Mouse (Mus musculus): Measurements from ENCODE around the gene Parp2. TPM values are rescaled to one million over a fixed set of nuclear protein-coding genes. Genes with fewer than 3 reads are reported as not detected.

Parp2 gene
- 77.0 TPM for polyA plus RNA-seq (2017; shearing (Covaris generic))

GRCm38 (mm10) chr14:50807487-50808072 lies at the start of gene Parp2, which contains the start of gene Ccnb1ip1:
Parp2 (plus strand) TSS chr14:50807841.
Ccnb1ip1 (minus strand) TSS chr14:50807732.

DNA sequence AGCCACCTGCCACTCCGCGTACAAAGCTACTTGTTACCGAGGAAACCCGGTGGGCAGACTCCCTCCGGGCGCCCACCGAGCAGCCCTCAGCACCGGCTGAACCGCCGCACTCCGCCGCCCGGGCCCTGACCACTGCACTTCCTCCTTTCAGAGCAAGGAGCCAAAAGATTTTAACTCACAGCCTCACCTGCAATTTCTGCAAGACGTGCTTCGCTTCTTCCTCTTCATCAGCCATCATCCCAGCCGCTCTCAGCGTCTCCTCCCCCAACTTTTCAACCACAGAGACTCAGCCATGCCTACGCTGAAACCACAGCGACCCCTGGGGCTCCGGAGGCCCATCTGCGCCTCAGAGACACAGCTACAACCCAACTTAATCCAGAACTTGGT lies 22.4 kb upstream of the Parp2 start, which contains the start of gene Ttc5:
Gene Ttc5 (minus strand): TSS at position 269 of the 387 bp plus-strand sequence.

DNA sequence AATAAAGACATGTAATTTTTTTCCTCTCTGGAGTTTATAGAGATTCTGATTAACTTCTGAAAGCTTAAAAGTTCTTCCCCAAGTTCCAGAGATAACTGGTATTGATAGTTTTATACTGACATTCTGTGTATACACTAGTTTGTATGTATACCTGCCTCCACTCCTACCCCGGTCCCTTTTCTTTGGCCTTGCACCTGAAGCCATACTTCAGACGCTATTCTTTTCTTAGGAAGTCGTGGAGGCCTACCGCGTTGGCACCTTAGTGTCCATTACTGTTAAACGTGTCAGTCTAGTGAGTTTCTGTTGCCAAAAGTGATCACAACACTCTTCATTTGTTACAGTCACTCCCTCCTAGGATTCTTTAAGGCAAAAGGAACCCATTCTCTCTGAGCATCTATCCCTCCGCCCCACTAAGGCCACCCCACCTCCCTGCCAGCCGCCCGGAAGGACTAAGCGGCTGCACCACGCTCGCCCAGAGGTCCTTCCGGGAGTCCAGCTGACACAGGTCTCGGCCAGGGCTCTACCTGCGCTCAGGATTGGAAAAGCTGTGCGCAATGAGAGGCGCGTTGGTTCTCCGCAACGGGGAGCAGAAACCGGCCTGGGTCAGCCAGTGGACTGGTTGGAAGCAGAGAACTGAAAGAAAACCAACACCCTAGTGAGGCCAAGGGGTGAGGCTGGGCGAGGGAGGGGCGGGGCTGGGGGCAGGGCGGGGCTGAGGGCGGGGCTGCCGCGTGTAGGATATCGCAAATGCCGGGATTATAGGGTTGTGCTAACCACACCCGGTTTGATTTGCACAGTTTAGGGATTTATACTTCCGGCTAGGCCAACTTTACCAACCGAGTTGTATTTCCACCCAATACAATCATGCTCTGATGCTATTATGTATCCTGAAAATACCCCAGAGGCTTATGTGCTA lies 62.5 kb downstream of the Parp2 start, which contains the start of gene Tep1:
Gene Tep1 (minus strand): TSS at position 672 of the 916 bp plus-strand sequence.

Other genes starting within 250 kb of the Parp2 start
- not detected for gene Olfr744, start 193.0 kb upstream of the Parp2 start, polyA plus RNA-seq (2017; shearing (Covaris generic))
- gene Olfr745, start 168.5 kb upstream of the Parp2 start, polyA plus RNA-seq (2017; shearing (Covaris generic)), result not detected
- gene Olfr746, start 160.8 kb upstream of the Parp2 start, polyA plus RNA-seq (2017; shearing (Covaris generic)), result not detected
- not detected for gene Olfr747, start 114.6 kb upstream of the Parp2 start, polyA plus RNA-seq (2017; shearing (Covaris generic))
- not detected for gene Olfr748, start 100.5 kb upstream of the Parp2 start, polyA plus RNA-seq (2017; shearing (Covaris generic))
- not detected for gene Olfr749, start 62.7 kb upstream of the Parp2 start, polyA plus RNA-seq (2017; shearing (Covaris generic))
- 141 TPM for gene Ttc5, start 22.3 kb upstream of the Parp2 start, polyA plus RNA-seq (2017; shearing (Covaris generic))
- not detected for gene Ccnb1ip1, start 109 bp upstream of the Parp2 start, polyA plus RNA-seq (2017; shearing (Covaris generic))
- 26.3 TPM for gene Tep1, start 62.7 kb downstream of the Parp2 start, polyA plus RNA-seq (2017; shearing (Covaris generic))
- not detected for gene Klhl33, start 89.7 kb downstream of the Parp2 start, polyA plus RNA-seq (2017; shearing (Covaris generic))
- 123 TPM for gene Osgep, start 117.1 kb downstream of the Parp2 start, polyA plus RNA-seq (2017; shearing (Covaris generic))
- 66.0 TPM for gene Apex1, start 117.1 kb downstream of the Parp2 start, polyA plus RNA-seq (2017; shearing (Covaris generic))
- gene Pip4p1, start 123.0 kb downstream of the Parp2 start, polyA plus RNA-seq (2017; shearing (Covaris generic)), result 17.4 TPM
- gene Pnp, start 123.2 kb downstream of the Parp2 start, polyA plus RNA-seq (2017; shearing (Covaris generic)), result 72.3 TPM
- gene Gm49342, start 136.7 kb downstream of the Parp2 start, polyA plus RNA-seq (2017; shearing (Covaris generic)), result not detected
- gene Pnp2, start 148.2 kb downstream of the Parp2 start, polyA plus RNA-seq (2017; shearing (Covaris generic)), result 0.77 TPM
- gene Rnase10, start 199.9 kb downstream of the Parp2 start, polyA plus RNA-seq (2017; shearing (Covaris generic)), result not detected
- gene Rnase9, start 234.0 kb downstream of the Parp2 start, polyA plus RNA-seq (2017; shearing (Covaris generic)), result not detected
- not detected for gene Rnase11, start 242.3 kb downstream of the Parp2 start, polyA plus RNA-seq (2017; shearing (Covaris generic))
- not detected for gene Rnase12, start 249.8 kb downstream of the Parp2 start, polyA plus RNA-seq (2017; shearing (Covaris generic))

Measured in inflammation-experienced regulatory T-cells, adult 16 weeks (primary cell).